Mouse (Mus musculus) forebrain, embryonic 14.5 days (tissue): Measurements from ENCODE around the gene Zfp513. TPM values are rescaled to one million over a fixed set of nuclear protein-coding genes. Genes with fewer than 3 reads are reported as not detected.

Experiments
- ATAC-seq: fragments of 200-750 bp; cut with Nextera tagmentation; 2 replicates; pipeline ENCODE4 v1.8.0; 2017; ENCODE audit warnings: mild to moderate bottlenecking, moderate library complexity
- DNase-seq: peaks from one replicate; pipeline ENCODE4 v3.0.0-alpha.2; 2015; ENCODE audit warnings: low spot score
- H3K27ac ChIP-seq: fragments of 300-500 bp; sonication (generic); 2 replicates; pipeline ENCODE4 v1.5.1; 2014; ENCODE audit warnings: low read depth, mild to moderate bottlenecking, control low read depth, low read length, moderate library complexity
- H3K27me3 ChIP-seq: fragments of 300-500 bp; sonication (generic); replicated peaks from 2 replicates; pipeline ENCODE4 v1.6.1; 2014; ENCODE audit warnings: low read length, control low read depth, mixed read lengths; ENCODE audit not compliant: control insufficient read depth, insufficient read depth
- H3K36me3 ChIP-seq: fragments of 300-500 bp; sonication (generic); 2 replicates; pipeline ENCODE4 v1.6.1; 2014; ENCODE audit warnings: low read length, control low read depth; ENCODE audit not compliant: control insufficient read depth, insufficient read depth
- H3K4me1 ChIP-seq: fragments of 300-500 bp; sonication (generic); 2 replicates; pipeline ENCODE4 v1.6.1; 2014; ENCODE audit warnings: antibody characterized with exemption, low read length, control low read depth; ENCODE audit not compliant: control insufficient read depth, insufficient read depth
- H3K4me2 ChIP-seq: fragments of 300-500 bp; sonication (generic); 2 replicates; pipeline ENCODE4 v1.6.1; 2014; ENCODE audit warnings: mild to moderate bottlenecking, control low read depth, low read length
- H3K4me3 ChIP-seq: fragments of 300-500 bp; sonication (generic); 2 replicates; pipeline ENCODE4 v1.5.1; 2014; ENCODE audit warnings: low read depth, low read length, control low read depth
- H3K9ac ChIP-seq: fragments of 300-500 bp; sonication (generic); 2 replicates; pipeline ENCODE4 v1.6.1; 2014; ENCODE audit warnings: mild to moderate bottlenecking, low read length, control low read depth, moderate library complexity
- H3K9me3 ChIP-seq: fragments of 300-500 bp; sonication (generic); replicated peaks from 2 replicates; pipeline ENCODE4 v1.6.1; 2016; ENCODE audit warnings: low read length, control low read depth, mixed read lengths; ENCODE audit not compliant: control insufficient read depth
- WGBS: fragments of 180-500 bp; shearing (Covaris S2); extraction: QIAGEN DNeasy Blood & Tissue Kit; methylation state at CpG from one replicate; pipeline ENCODE4 v1.1.7; 2014; 5-methylcytosine and 5-hydroxymethylcytosine counted together
- polyA plus RNA-seq: library from polyadenylated mRNA; unstranded; fragments of >200 nt; fragmentation: Nextera tagmentation; extraction: Ambion mirVana; gene quantifications from 2 replicates; pipeline ENCODE4 v1.2.1, GENCODE M21; 2014

The Zfp513 gene
- polyA plus RNA-seq = 7.2 and 8.7 TPM in 2 replicates

DNA sequence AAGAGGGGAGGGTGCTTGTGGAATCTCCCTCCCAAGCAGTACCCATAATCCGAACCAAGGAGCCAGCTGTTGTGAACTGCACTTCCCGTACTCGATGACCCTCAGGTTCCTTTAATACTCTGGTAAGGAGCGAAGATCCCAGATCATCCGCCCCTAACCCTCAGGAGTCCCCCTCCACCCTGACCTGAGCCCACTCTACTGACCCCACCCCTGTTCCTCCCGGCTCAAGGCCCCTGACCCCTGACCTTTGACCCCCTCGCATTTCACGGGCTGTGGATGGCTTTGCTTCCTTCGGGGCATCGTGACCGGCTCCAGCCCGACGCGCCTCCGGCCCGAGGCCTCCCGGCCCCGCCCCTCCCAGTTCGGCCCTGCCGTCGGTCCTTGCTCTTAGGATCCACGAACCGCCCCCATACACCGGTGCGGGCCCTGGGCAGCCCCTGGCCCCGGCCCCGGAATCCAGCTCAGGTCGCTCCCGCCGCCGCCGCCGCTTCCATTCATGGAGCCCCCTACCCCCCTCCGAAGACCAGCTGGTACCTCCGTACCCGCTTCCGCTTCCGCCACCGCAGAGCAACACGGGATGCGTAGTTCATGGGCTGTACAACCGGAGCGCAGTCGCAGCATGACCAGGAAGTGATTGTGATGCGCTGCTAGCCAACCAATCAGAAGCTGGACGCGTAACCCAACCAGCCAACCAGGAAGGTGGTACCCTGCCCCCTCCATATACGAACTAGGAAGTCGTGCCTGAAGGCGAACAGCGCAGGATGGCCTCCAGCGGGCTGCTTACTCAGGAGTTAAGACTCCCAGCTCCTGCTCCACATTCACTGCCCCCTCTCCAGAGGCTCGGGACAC lies at the start of gene Zfp513:
TSS of gene Zfp513 (minus strand) at position 562 of the 849 bp plus-strand sequence.
- Histone ChIP-seq H3K4me1 (peaks cover 15% of the 10 kb centered on the region), H3K9me3 (0 out of 2 replicates have a peak, but pooled peaks cover 3% of the 10 kb centered on the region), H3K27me3 (no peaks in the 10 kb centered on the region), H3K9ac (peak within 1 kb of the TSS; percentile 93), H3K4me2 (peak within 1 kb of the TSS; percentile 95), H3K4me3 (peak within 1 kb of the TSS; percentile 86), H3K36me3 (peaks cover 83% of the 10 kb centered on the region), H3K27ac (peak within 1 kb of the TSS; percentile 82)
- WGBS = under 1% methylated on average over 53 of the region's 53 CpGs
- DNase-seq (peak; percentile 99), ATAC-seq (peak; percentile 98)

DNA sequence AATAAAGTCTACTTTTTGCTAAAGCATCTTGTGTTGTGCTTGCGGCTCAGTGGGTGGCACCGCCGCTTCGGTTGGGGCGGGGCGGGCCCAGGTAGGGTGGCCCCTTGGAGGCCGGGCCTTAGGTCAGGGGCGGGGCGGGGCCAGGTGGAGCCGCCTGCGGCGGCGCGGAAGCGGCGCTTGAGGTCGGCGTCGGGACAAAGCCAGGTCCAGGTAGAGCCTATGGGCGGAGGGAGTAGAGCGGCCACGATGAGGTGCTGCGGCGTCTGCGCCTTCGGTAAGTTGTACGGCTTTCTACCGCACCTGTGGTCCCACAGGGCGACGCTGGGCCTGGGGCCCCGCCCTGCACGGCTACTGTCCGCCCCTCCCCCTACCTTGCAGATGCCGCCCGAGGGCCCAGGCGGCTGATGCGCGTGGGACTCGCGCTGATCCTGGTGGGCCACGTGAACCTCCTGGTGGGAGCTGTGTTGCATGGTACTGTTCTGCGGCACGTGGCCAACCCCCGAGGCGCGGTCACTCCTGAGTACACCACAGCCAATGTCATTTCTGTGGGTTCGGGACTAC lies 49.5 kb upstream of the Zfp513 start, which contains the start of gene Krtcap3:
TSS of gene Krtcap3 (plus strand) at position 151 of the 561 bp plus-strand sequence.
- no peak within 1 kb of the TSS for H3K27ac ChIP-seq

DNA sequence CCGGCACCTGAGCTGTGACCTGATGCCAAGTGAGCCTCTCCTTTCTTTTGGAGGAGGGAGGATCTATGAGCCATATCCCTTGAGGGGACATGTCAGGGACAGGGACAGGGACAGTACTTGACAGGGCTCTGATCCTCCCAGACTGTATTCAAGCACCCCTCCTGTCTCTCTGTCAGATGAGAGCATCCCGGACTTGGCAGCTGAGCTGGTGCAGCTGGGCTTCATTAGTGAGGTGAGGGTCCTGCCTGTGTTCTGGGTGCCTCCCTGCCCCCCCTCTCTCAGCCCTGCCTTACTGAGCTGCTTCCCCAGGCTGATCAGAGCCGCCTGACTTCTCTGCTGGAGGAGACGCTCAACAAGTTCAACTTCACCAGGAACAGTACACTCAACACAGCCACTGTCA lies 48.6 kb upstream of the Zfp513 start:
- WGBS = 64% methylated on average over 4 of the region's 4 CpGs
- H3K4me3 ChIP-seq = no peak overlapping the region
- H3K4me2 ChIP-seq = no peak overlapping the region
- DNase-seq (peak; percentile 8), ATAC-seq (peak; percentile 28; the same call in 1 of the 2 replicates)
- H3K9ac ChIP-seq = no peak overlapping the region
- H3K4me1 ChIP-seq = peaks cover 6% of the 10 kb centered on the region; the same call in 1 of the 2 replicates
- H3K27me3 ChIP-seq = no peaks in the 10 kb centered on the region
- peaks cover 93% of the 10 kb centered on the region for H3K36me3 ChIP-seq
- H3K27ac ChIP-seq = no peak overlapping the region
- H3K9me3 ChIP-seq = no peaks in the 10 kb centered on the region

More for the DNA sequence above, 49.5 kb upstream of the Zfp513 start, which contains the start of gene Krtcap3:
- Histone ChIP-seq H3K9me3 (no peaks in the 10 kb centered on the region), H3K9ac (peak within 1 kb of the TSS; percentile 18; the same call in 1 of the 2 replicates), H3K36me3 (peaks cover 91% of the 10 kb centered on the region), H3K4me2 (peak within 1 kb of the TSS; percentile 22; the same call in 1 of the 2 replicates), H3K4me1 (peaks cover 6% of the 10 kb centered on the region; the same call in 1 of the 2 replicates), H3K4me3 (no peak within 1 kb of the TSS), H3K27me3 (no peaks in the 10 kb centered on the region)
- ATAC-seq = peak; percentile 60
- peak; percentile 19 for DNase-seq
- 6% methylated on average over 46 of the region's 47 CpGs for WGBS

DNA sequence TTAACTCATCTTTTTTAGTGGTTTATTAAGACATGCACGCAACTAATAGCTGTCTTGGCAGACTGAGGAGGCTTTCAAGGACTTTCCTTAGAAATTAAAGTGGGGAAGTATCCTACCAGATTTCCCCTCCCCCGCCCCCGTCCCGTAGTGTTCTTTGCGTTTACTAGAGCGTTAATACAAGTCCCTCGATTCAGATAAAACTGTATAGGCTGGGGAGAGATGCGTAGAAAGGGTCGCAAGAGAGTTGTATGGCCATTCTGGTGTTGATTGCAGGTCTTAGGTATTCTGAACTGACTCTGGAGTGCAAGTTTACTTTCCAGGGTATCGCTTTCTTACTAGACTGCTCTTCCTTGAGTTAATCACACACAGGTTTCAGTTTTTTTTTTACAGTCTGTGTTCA lies 40.1 kb upstream of the Zfp513 start:
- peak overlapping the region; percentile 97 for H3K4me3 ChIP-seq
- WGBS = 24% methylated on average over 10 of the region's 10 CpGs
- H3K27ac ChIP-seq = no peak overlapping the region
- H3K36me3 ChIP-seq = peaks cover 35% of the 10 kb centered on the region
- DNase-seq = no peak
- peak overlapping the region; percentile 87 for H3K4me2 ChIP-seq
- H3K9ac ChIP-seq = peak overlapping the region; percentile 92
- no peak for ATAC-seq
- H3K4me1 ChIP-seq = peaks cover 6% of the 10 kb centered on the region
- H3K27me3 ChIP-seq = no peaks in the 10 kb centered on the region
- no peaks in the 10 kb centered on the region for H3K9me3 ChIP-seq

DNA sequence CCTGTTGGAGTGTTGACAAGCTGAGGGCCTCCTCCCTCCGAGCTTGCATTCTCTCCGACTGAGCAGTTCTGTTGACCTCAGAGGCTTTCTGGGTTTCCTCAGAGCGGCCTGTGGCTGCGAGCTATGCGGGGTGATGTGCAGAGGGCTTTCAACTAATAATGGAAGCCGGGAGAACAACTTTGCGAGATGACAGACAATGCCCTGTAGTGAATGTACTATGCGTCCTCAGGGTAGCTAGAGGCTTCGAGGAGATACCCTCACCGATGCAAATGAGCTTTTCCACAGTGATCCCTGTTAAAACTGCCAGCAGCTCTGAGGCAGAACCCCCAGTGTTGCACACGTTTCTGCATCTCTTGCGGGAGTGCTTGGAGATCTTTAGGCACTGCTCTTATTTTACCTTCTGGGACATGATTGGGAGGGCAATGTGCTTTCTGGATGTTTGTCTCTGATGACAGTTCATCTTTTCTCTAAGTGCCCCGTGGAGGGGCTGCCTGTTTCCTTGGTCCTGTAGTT lies 39.5 kb upstream of the Zfp513 start:
- H3K36me3 ChIP-seq = peaks cover 28% of the 10 kb centered on the region
- H3K27me3 ChIP-seq = no peaks in the 10 kb centered on the region
- DNase-seq (peak; percentile 32), ATAC-seq (no peak)
- no peaks in the 10 kb centered on the region for H3K9me3 ChIP-seq
- under 1% methylated on average over 13 of the region's 13 CpGs for WGBS
- H3K4me2 ChIP-seq = peak overlapping the region; percentile 87
- H3K9ac ChIP-seq = peak overlapping the region; percentile 92
- H3K4me3 ChIP-seq = peak overlapping the region; percentile 97
- peak overlapping the region; percentile 95 for H3K27ac ChIP-seq
- H3K4me1 ChIP-seq = peaks cover 6% of the 10 kb centered on the region

DNA sequence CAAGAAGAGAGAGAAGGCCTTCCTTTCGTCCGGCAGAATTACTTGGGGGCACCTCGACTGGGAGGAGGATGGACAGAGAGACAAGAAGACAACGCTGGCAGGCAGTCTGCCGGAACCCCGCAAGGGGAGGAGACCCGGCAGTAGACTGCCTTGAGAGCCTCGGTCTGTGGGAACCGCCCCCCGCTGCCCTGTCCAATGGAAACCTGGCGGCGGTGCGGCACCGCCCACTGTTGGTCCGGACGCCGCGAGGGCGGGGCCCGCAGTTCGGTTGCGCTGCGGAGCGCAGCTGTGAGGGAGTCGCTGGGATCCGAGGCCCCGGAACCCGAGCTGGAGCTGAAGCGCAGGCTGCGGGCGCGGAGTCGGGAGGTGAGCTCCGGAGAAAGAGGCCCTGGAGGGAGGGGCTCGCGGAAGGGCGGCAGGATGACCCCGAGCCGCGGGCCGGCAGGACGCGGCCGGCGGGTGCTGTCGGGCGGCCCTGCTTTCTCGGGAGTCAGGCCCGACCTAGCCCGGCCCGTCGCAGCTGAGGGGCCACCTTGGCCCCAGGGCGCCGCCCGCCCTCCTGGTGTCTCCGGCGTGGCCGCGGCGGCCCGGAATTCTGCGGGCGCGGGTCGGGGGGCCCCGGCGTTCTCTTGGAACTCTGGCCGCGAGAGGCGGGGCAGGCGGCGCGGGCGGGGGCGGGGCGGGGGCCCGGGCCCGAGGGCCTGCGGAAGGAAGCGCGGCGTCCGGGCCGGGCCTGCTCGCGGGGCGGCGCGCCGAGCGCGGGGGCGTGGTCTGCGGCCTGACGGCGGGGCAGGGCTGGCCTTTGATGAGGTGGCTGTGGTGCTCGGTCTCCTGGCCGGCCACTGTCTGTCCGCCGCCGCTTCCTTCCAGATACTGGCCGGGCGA lies 38.8 kb upstream of the Zfp513 start, which contains the start of the genes Nrbp1 and Gm9970:
TSS of gene Nrbp1 (plus strand) at position 228 of the 885 bp plus-strand sequence.
TSS of gene Gm9970 (minus strand) at position 596 of the 885 bp plus-strand sequence.
- peaks cover 6% of the 10 kb centered on the region for H3K4me1 ChIP-seq
- 0 out of 2 replicates have a peak, but pooled peaks cover 5% of the 10 kb centered on the region for H3K9me3 ChIP-seq
- peak within 1 kb of the TSS; percentile 97 for H3K4me3 ChIP-seq
- H3K4me2 ChIP-seq = peak within 1 kb of the TSS; percentile 87
- peaks cover 22% of the 10 kb centered on the region for H3K36me3 ChIP-seq
- peak within 1 kb of the TSS; percentile 92 for H3K9ac ChIP-seq
- DNase-seq (peak; percentile 98), ATAC-seq (peak; percentile 100)
- H3K27me3 ChIP-seq = no peaks in the 10 kb centered on the region
- peak within 1 kb of the TSS; percentile 95 for H3K27ac ChIP-seq
- WGBS = under 1% methylated on average over 62 of the region's 103 CpGs

DNA sequence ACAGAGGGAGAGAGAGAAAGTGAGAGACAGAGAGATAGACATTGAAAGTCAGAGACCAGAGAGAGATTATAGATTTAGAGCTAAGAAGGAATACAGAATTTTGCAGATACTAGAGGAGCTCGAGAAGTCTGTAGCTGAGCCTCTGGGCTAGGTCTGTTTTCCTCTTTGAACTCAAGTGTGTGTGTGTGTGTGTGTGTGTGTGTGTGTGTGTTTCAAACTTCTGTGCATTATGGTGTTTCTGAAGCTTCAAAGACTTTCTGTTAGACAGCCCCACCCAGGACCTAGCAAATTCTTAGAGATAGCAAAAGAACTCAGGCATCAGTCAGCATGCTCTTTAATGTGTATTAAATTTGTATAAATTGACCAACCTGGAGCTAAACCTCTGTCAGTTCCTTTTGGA lies 24.5 kb upstream of the Zfp513 start:
- H3K27me3 ChIP-seq = no peaks in the 10 kb centered on the region
- 75% methylated on average over 1 of the region's 1 CpGs for WGBS
- no peak for DNase-seq
- no peak overlapping the region for H3K9ac ChIP-seq
- ATAC-seq = no peak
- no peaks in the 10 kb centered on the region for H3K36me3 ChIP-seq
- H3K4me1 ChIP-seq = peaks cover 2% of the 10 kb centered on the region; the same call in 1 of the 2 replicates
- no peaks in the 10 kb centered on the region for H3K9me3 ChIP-seq
- H3K4me2 ChIP-seq = no peak overlapping the region
- no peak overlapping the region for H3K27ac ChIP-seq
- no peak overlapping the region for H3K4me3 ChIP-seq

DNA sequence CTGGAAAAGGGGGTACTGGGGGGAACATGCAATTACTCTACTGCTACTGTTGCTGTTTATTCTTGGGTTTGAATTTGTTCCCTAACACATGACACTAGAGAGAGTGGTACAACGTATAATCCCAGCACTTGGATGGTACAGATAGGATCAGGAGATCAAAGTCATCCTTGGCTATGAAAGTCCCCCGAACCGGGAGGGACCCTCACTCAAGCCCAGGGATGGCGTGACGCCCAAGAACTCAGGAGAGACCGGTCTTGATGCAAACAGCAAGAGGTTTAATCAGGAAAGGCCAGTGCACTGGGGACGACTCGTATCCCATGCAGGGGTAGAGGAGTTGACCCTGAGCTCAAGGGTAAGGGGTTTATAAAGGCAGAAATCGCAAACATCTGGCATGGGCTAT lies 20.6 kb upstream of the Zfp513 start:
- no peaks in the 10 kb centered on the region for H3K27me3 ChIP-seq
- no peaks in the 10 kb centered on the region for H3K36me3 ChIP-seq
- H3K4me2 ChIP-seq = no peak overlapping the region
- ATAC-seq = no peak
- peaks cover 5% of the 10 kb centered on the region; the same call in 1 of the 2 replicates for H3K4me1 ChIP-seq
- 96% methylated on average over 9 of the region's 9 CpGs for WGBS
- DNase-seq = no peak
- H3K9me3 ChIP-seq = no peaks in the 10 kb centered on the region
- no peak overlapping the region for H3K9ac ChIP-seq
- H3K4me3 ChIP-seq = no peak overlapping the region
- no peak overlapping the region for H3K27ac ChIP-seq
